Mouse (Mus musculus) kidney, postnatal 4 days (tissue): Measurements from ENCODE around the gene Rhox3a.
"Not testable (repeated sequence)": the region's sequence is repeated elsewhere in the genome, so short reads cannot be mapped to it uniquely, and the experiment has no call there.

Experiments
- DNase-seq, 2 experiments: peaks; one replicate each; pipeline ENCODE4 v3.0.0; 2021; ENCODE audit warnings: mixed read lengths in 2 of 2

The Rhox3a gene

GRCm38 (mm10) chrX:37249619-37250018 is at the start of gene Rhox3a:
TSS of gene Rhox3a (plus strand) at chrX:37249919.
- not testable (repeated sequence) for DNase-seq

GRCm38 (mm10) chrX:37210941-37211340 is 38.8 kb upstream of the Rhox3a start, which contains the start of gene Gm9:
TSS of gene Gm9 (minus strand) at chrX:37211041.
- DNase-seq, result no peak

- not testable (repeated sequence) for DNase-seq
These were observed 27.6 kb upstream of the Rhox3a start, which contains the start of gene Rhox1 for GRCm38 (mm10) chrX:37222158-37222557. TSS of gene Rhox1 (minus strand) at chrX:37222258.

DNA sequence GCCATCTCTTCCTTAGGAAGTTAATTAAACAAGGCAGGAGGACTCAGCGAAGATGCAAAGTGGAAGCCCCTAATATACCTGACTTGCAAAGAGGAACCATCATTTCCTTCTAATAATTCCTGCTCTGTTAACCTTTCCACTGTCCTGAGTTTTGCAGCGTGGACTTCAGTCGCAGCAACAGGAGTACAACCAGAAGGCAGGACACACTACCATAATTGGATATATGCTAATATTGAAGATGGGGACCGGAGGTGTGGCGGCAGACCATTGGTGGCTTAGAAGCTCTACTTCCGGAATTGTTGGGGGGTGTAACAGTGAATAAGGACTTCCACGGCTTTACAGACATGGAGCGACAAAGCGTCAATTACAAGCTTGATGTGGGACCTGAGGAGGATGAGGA is 5.0 kb upstream of the Rhox3a start, which contains the start of gene Rhox2a:
Rhox2a (plus strand) TSS at position 301 of the 400 bp plus-strand sequence.
- not testable (repeated sequence) for DNase-seq

GRCm38 (mm10) chrX:37265038-37265437 is 15.3 kb downstream of the Rhox3a start, which contains the start of gene Rhox4a:
TSS of gene Rhox4a (plus strand) at chrX:37265338.
- DNase-seq, result not testable (repeated sequence)
